Mouse (Mus musculus) midbrain, embryonic 11.5 days (tissue): ENCODE measurements around the gene Camta2. TPM values are rescaled to one million over a fixed set of nuclear protein-coding genes. Genes with fewer than 3 reads are reported as not detected.

Source experiments
- ATAC-seq: fragments of 200-750 bp; cut with Nextera tagmentation; 2 replicates; pipeline ENCODE4 v1.8.0; 2017; ENCODE audit warnings: moderate TSS enrichment, moderate library complexity; ENCODE audit not compliant: low FRiP score
- DNase-seq: peaks from one replicate; pipeline ENCODE4 v3.0.0; 2015; ENCODE audit warnings: low spot score; ENCODE audit errors: missing footprints
- H3K27ac ChIP-seq: fragments of 300-500 bp; sonication (generic); 2 replicates; pipeline ENCODE4 v1.5.1; 2014; ENCODE audit warnings: low read depth, low read length
- H3K27me3 ChIP-seq: fragments of 300-500 bp; sonication (generic); 2 replicates; pipeline ENCODE4 v1.6.1; 2014; ENCODE audit warnings: mild to moderate bottlenecking, low read length, moderate library complexity, mixed read lengths; ENCODE audit not compliant: control insufficient read depth, insufficient read depth
- H3K36me3 ChIP-seq: fragments of 300-500 bp; sonication (generic); 2 replicates; pipeline ENCODE4 v1.6.1; 2014; ENCODE audit warnings: mild to moderate bottlenecking, low read length, moderate library complexity, mixed read lengths; ENCODE audit not compliant: control insufficient read depth, insufficient read depth
- H3K4me1 ChIP-seq: fragments of 300-500 bp; sonication (generic); 2 replicates; pipeline ENCODE4 v1.6.1; 2014; ENCODE audit warnings: low read length; ENCODE audit not compliant: control insufficient read depth, insufficient read depth
- H3K4me2 ChIP-seq: fragments of 300-500 bp; sonication (generic); 2 replicates; pipeline ENCODE4 v1.6.1; 2014; ENCODE audit warnings: mild to moderate bottlenecking, moderate library complexity
- H3K4me3 ChIP-seq: fragments of 300-500 bp; sonication (generic); 2 replicates; pipeline ENCODE4 v1.5.1; 2014; ENCODE audit warnings: low read depth, low read length
- H3K9ac ChIP-seq: fragments of 300-500 bp; sonication (generic); 2 replicates; pipeline ENCODE4 v1.6.1; 2014; ENCODE audit warnings: low read length
- H3K9me3 ChIP-seq: fragments of 300-500 bp; sonication (generic); 2 replicates; pipeline ENCODE4 v1.6.1; 2016; ENCODE audit warnings: low read length; ENCODE audit not compliant: control insufficient read depth
- WGBS: fragments of 180-500 bp; shearing (Covaris S2); extraction: QIAGEN DNeasy Blood & Tissue Kit; methylation state at CpG from one replicate; pipeline ENCODE4 v1.1.7; 2014; 5-methylcytosine and 5-hydroxymethylcytosine counted together
- polyA plus RNA-seq: library from polyadenylated mRNA; unstranded; fragments of >200 nt; fragmentation: Nextera tagmentation; extraction: Ambion mirVana; gene quantifications from 2 replicates; pipeline ENCODE4 v1.2.1, GENCODE M21; 2014

The Camta2 gene
- polyA plus RNA-seq, 1 experiment from 2014 or later, result 6.7 TPM

DNA sequence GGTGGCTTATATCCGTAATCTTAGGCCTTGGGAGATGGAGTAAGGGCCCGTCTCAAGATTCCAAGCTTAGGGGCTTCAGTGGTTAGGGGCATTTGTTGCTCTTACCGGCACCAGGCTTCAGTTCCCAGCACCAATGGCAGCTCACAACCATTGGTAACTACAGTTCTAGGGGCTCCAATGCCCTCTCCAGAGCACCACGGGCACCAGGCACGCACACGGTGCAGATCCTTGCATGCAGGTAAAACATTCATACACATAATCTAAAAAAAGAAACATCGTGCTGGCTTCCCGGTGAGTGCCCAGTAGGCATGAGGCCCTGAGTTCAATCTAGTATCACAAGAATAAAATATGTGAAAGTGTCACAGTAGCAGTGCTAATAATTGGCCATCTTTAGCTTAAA, 24.8 kb downstream of the Camta2 start:
- no peaks in the 10 kb centered on the region for H3K27me3 ChIP-seq
- peaks cover 14% of the 10 kb centered on the region for H3K36me3 ChIP-seq

DNA sequence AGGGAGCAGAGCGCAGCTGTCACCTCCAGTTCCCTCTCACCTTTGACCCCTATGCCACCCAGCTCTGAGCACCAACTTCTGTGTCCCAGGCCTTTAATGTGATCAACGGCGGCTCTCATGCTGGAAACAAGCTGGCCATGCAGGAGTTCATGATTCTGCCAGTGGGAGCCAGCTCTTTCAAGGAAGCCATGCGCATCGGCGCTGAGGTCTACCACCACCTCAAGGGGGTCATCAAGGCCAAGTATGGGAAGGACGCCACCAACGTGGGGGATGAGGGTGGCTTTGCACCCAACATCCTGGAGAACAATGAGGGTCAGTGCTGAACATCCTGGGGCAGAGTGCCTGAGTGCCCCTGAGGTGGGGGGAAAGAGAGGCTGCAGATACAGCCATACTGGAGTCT, 27.3 kb downstream of the Camta2 start:
- Histone ChIP-seq H3K9ac (no peak overlapping the region), H3K27ac (no peak overlapping the region), H3K36me3 (peaks cover 14% of the 10 kb centered on the region), H3K4me1 (peaks cover 16% of the 10 kb centered on the region), H3K4me3 (no peak overlapping the region), H3K4me2 (no peak overlapping the region), H3K9me3 (no peaks in the 10 kb centered on the region), H3K27me3 (no peaks in the 10 kb centered on the region)
- ATAC-seq (no peak), DNase-seq (no peak)
- WGBS, result 86% methylated on average over 8 of the region's 8 CpGs

More for the DNA sequence above, 24.8 kb downstream of the Camta2 start:
- H3K4me3 ChIP-seq, result no peak overlapping the region
- H3K4me2 ChIP-seq, result no peak overlapping the region
- no peak overlapping the region for H3K27ac ChIP-seq
- DNase-seq (no peak), ATAC-seq (no peak)
- WGBS, result 90% methylated on average over 8 of the region's 8 CpGs
- H3K4me1 ChIP-seq, result peaks cover 5% of the 10 kb centered on the region; the same call in 1 of the 2 replicates
- no peak overlapping the region for H3K9ac ChIP-seq
- no peaks in the 10 kb centered on the region for H3K9me3 ChIP-seq

DNA sequence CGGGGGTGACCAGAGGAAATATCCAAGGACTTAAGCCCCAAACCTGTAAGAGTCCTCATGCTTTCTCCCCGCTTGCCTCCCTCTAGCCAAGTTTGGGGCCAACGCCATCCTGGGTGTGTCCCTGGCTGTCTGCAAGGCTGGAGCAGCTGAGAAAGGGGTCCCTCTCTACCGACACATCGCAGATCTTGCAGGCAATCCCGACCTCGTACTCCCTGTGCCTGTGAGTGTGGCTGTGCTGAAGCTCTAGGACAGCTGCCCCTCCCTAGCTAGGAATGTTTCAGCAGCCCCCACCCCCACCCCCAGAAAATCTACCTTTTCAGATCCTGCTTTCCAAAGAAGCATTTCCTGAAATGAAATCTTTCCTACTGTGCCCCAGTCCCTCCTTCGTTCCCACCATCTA, 29.0 kb downstream of the Camta2 start:
- ATAC-seq, result no peak
- H3K9me3 ChIP-seq, result no peaks in the 10 kb centered on the region
- DNase-seq, result no peak
- no peak overlapping the region for H3K27ac ChIP-seq
- H3K4me3 ChIP-seq, result no peak overlapping the region
- H3K4me1 ChIP-seq, result peaks cover 21% of the 10 kb centered on the region
- H3K4me2 ChIP-seq, result no peak overlapping the region
- no peak overlapping the region for H3K9ac ChIP-seq
- no peaks in the 10 kb centered on the region for H3K27me3 ChIP-seq
- peaks cover 5% of the 10 kb centered on the region; the same call in 1 of the 2 replicates for H3K36me3 ChIP-seq
- WGBS, result 82% methylated on average over 8 of the region's 8 CpGs

DNA sequence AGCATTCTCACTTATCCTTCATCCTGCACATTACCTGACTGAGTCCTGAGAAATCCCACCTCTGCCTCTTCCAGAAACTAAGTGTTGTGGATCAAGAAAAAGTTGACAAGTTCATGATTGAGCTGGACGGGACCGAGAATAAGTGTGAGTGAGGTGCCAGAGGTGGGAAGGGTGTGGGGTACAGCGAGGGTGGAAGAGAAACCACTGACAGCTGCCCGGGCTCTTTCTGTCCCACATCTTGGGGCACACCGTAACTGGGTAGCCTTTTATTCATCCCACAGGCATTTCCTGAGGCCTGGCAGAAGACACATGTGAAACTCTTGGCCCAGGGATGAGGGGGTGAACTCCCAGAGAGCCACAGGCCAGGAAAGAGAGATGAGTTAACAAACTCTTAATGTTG, 29.4 kb downstream of the Camta2 start:
- H3K9ac ChIP-seq, result no peak overlapping the region
- ATAC-seq (no peak), DNase-seq (no peak)
- WGBS, result 90% methylated on average over 5 of the region's 5 CpGs
- H3K4me1 ChIP-seq, result peaks cover 21% of the 10 kb centered on the region
- no peaks in the 10 kb centered on the region for H3K9me3 ChIP-seq
- no peak overlapping the region for H3K27ac ChIP-seq
- H3K36me3 ChIP-seq, result 0 out of 2 replicates have a peak, but pooled peaks cover 5% of the 10 kb centered on the region
- H3K4me2 ChIP-seq, result no peak overlapping the region
- no peak overlapping the region for H3K4me3 ChIP-seq
- no peaks in the 10 kb centered on the region for H3K27me3 ChIP-seq

DNA sequence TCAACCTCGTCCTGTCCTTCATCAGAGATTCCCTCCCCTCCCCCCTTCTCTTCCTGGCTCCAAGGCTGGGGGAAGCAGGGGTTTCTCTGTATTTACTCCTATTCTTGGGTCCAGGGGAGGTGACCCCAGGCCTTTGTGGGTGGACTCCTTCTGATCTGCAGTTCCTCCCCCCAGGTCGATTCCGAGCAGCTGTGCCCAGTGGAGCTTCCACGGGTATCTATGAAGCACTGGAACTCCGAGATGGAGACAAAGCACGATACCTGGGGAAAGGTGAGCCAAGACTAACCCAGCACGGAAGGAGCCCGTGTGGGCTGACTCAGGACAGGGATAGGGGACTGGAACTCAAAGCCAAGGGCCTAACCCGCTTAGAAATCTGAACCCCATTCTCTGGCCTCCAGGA, 29.9 kb downstream of the Camta2 start:
- ATAC-seq, result no peak
- no peak overlapping the region for H3K27ac ChIP-seq

DNA sequence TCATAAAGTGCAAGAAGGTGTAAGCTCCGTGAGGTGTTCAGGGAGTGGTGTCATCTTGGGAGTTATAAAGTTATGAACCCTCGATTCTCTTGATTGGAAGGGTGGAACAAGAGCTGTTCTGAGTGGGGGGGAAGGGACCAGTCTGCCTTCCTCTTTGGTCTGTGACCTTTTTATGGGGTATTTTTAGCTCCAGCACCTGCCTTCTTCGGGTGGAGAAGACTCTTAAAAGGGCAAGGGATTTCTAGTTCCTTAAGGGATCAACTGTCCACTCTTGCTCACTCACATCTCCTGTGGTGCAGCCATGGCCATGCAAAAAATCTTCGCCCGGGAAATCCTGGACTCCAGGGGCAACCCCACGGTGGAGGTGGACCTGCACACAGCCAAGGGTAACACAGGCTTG, 30.3 kb downstream of the Camta2 start:
- ATAC-seq, result no peak
- H3K4me3 ChIP-seq, result no peak overlapping the region
- no peaks in the 10 kb centered on the region for H3K27me3 ChIP-seq
- no peak overlapping the region for H3K27ac ChIP-seq
- no peak for DNase-seq
- H3K9me3 ChIP-seq, result no peaks in the 10 kb centered on the region
- 55% methylated on average over 6 of the region's 6 CpGs for WGBS
- no peaks in the 10 kb centered on the region; the same call in 1 of the 2 replicates for H3K36me3 ChIP-seq
- no peak overlapping the region for H3K4me2 ChIP-seq
- peaks cover 27% of the 10 kb centered on the region for H3K4me1 ChIP-seq
- no peak overlapping the region for H3K9ac ChIP-seq

More for the DNA sequence above, 29.9 kb downstream of the Camta2 start:
- 0 out of 2 replicates have a peak, but pooled peaks cover 2% of the 10 kb centered on the region for H3K36me3 ChIP-seq
- 58% methylated on average over 9 of the region's 9 CpGs for WGBS
- H3K9ac ChIP-seq, result no peak overlapping the region
- H3K4me2 ChIP-seq, result no peak overlapping the region
- peaks cover 22% of the 10 kb centered on the region for H3K4me1 ChIP-seq
- DNase-seq, result no peak
- H3K9me3 ChIP-seq, result no peaks in the 10 kb centered on the region
- H3K4me3 ChIP-seq, result no peak overlapping the region
- no peaks in the 10 kb centered on the region for H3K27me3 ChIP-seq

DNA sequence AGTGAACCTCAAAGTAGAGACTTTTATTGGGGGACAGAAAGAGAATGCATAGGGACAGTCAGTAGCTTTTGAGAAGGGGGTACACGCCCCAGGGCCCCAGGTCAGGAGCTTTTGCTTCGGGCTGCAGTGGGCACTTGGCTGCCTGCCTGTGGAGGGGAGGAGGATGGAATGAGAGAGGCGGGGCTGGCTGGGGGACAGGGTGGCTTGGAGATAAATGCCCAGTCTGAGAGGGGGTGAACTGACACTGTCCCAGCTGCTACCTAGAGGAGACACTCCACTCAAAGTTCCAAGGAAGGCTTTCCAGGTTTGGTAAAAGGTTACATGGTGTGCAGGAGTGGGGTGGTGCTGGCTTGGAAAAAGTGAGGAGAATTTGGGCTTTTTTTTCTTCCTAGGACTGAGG, 30.9 kb downstream of the Camta2 start, which contains the start of gene Eno3:
Gene Eno3, plus strand, starts transcription at position 239 of the 400 bp plus-strand sequence.
- Histone ChIP-seq H3K4me3 (peak within 1 kb of the TSS; percentile 99), H3K36me3 (no peaks in the 10 kb centered on the region; the same call in 1 of the 2 replicates), H3K4me1 (peaks cover 31% of the 10 kb centered on the region), H3K4me2 (peak within 1 kb of the TSS; percentile 89), H3K27me3 (no peaks in the 10 kb centered on the region), H3K9me3 (no peaks in the 10 kb centered on the region), H3K27ac (peak within 1 kb of the TSS; percentile 95), H3K9ac (peak within 1 kb of the TSS; percentile 98)
- WGBS, result 4% methylated on average over 3 of the region's 3 CpGs
- ATAC-seq (no peak), DNase-seq (no peak)

DNA sequence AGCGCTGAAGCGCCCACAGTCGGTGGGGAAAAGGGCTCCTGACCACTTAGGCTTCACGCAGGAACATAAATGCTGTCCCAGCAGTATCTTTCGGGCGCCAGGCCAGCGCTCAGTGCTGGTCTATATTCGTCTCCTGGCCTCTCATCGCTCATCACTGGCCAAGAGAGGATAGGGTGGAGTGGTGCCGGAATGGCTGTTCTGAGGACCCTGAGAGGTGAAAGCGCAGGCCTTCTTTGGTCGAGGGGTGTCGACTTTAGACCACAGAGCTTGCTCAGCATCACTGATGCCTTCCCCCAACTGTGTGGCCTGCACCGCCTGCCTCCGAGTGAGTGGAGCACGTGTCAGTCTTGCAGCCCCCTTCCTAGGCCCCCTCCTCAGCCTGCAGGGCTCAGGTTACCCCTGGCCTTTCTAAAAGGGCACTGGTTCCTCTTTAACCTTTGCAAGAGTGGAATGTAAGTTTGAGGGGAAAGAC, 31.4 kb downstream of the Camta2 start:
- peak overlapping the region; percentile 95 for H3K27ac ChIP-seq
- no peaks in the 10 kb centered on the region for H3K9me3 ChIP-seq
- H3K4me2 ChIP-seq, result peak overlapping the region; percentile 89
- no peaks in the 10 kb centered on the region; the same call in 1 of the 2 replicates for H3K36me3 ChIP-seq
- WGBS, result 5% methylated on average over 16 of the region's 16 CpGs
- no peak for ATAC-seq
- H3K4me1 ChIP-seq, result peaks cover 31% of the 10 kb centered on the region
- no peaks in the 10 kb centered on the region for H3K27me3 ChIP-seq
- peak; percentile 93 for DNase-seq
- peak overlapping the region; percentile 98 for H3K9ac ChIP-seq
- peak overlapping the region; percentile 99 for H3K4me3 ChIP-seq

DNA sequence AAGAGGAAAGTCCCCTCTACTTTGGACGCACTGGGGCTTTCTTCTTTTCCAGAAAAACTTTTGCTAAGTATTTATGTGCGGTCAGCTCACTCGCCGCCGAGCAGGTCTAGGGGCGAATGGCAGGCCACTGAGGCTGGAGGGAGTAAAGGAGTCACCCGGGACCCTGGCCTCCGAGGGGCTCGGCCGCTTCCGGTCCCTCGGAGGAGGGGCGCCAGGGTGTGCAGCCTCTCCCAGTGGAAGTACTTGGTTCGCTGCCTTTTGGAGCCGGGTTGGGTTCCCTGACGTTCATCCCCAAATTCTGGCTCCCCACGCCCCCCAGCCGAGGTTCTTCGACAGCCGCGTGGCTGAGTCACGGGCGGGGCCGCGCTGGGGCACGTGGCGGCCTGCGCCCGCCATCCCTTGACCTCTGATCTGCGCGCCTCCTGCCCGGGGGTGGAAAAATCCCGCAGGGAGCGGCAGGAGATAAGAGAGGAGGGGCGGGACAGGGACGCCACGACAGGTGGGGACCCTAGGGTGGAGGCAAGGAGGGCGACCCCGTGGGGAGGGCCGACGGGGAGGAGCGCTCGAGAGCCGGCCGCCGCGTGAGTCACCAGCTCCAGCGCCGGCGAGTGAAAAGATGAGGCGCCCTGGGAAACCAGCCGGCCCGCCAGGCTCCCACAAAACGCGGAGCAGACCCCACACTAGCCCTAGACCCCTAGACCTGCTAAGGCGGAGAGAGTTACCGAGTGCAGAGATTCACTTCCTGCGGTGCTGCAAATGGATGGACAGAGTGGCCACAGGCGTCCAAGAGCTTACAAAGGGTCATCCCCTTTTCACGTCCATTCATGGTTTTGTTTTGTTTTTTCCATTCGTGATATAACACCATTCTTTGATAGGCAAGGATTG, 32.1 kb downstream of the Camta2 start:
- Histone ChIP-seq H3K27me3 (no peaks in the 10 kb centered on the region), H3K9ac (peak overlapping the region; percentile 98), H3K4me1 (peaks cover 33% of the 10 kb centered on the region), H3K27ac (peak overlapping the region; percentile 95), H3K4me2 (peak overlapping the region; percentile 89), H3K4me3 (peak overlapping the region; percentile 99), H3K9me3 (no peaks in the 10 kb centered on the region), H3K36me3 (peaks cover 6% of the 10 kb centered on the region)
- ATAC-seq (no peak), DNase-seq (peak; percentile 92)
- WGBS, result under 1% methylated on average over 60 of the region's 61 CpGs
